Mouse (Mus musculus) neural tube, embryonic 14.5 days (tissue): ENCODE measurements at regions not wholly inside any gene's neighbourhood (a gene's known extent, or its start where the extent isn't known, plus 50 kb on each side); places are given as distances from the start of the nearest gene placed in this dataset.

Experiments used
- ATAC-seq: fragments of 200-750 bp; cut with Nextera tagmentation; 2 replicates; pipeline ENCODE4 v1.8.0; 2017; ENCODE audit warnings: low read depth, mild to moderate bottlenecking, moderate TSS enrichment, moderate library complexity
- H3K27ac ChIP-seq: fragments of 300-500 bp; sonication (generic); 2 replicates; pipeline ENCODE4 v1.5.1; 2014; ENCODE audit warnings: low read depth, mild to moderate bottlenecking, control low read depth, low read length, moderate library complexity, mixed read lengths
- H3K27me3 ChIP-seq: fragments of 300-500 bp; sonication (generic); 2 replicates; pipeline ENCODE4 v1.6.1; 2014; ENCODE audit warnings: low read length; ENCODE audit not compliant: control insufficient read depth, insufficient read depth
- H3K36me3 ChIP-seq: fragments of 300-500 bp; sonication (generic); 2 replicates; pipeline ENCODE4 v1.6.1; 2014; ENCODE audit warnings: low read length, mixed read lengths; ENCODE audit not compliant: control insufficient read depth, insufficient read depth
- H3K4me1 ChIP-seq: fragments of 300-500 bp; sonication (generic); 2 replicates; pipeline ENCODE4 v1.6.1; 2014; ENCODE audit warnings: low read length; ENCODE audit not compliant: control insufficient read depth, insufficient read depth
- H3K4me2 ChIP-seq: fragments of 300-500 bp; sonication (generic); 2 replicates; pipeline ENCODE4 v1.6.1; 2014; ENCODE audit warnings: mild to moderate bottlenecking, low read depth, low read length, control low read depth
- H3K4me3 ChIP-seq: fragments of 300-500 bp; sonication (generic); 2 replicates; pipeline ENCODE4 v1.5.1; 2014; ENCODE audit warnings: low read depth, low read length, control low read depth, mixed read lengths
- H3K9ac ChIP-seq: fragments of 300-500 bp; sonication (generic); replicated peaks from 2 replicates; pipeline ENCODE4 v1.6.1; 2014; ENCODE audit warnings: low read depth, mild to moderate bottlenecking, control low read depth, low read length, mixed read lengths
- H3K9me3 ChIP-seq: fragments of 300-500 bp; sonication (generic); 2 replicates; pipeline ENCODE4 v1.6.1; 2016; ENCODE audit warnings: low read length; ENCODE audit not compliant: control insufficient read depth
- WGBS: fragments of 180-500 bp; shearing (Covaris S2); extraction: QIAGEN DNeasy Blood & Tissue Kit; methylation state at CpG from one replicate; pipeline ENCODE4 v1.1.7; 2014; 5-methylcytosine and 5-hydroxymethylcytosine counted together

DNA sequence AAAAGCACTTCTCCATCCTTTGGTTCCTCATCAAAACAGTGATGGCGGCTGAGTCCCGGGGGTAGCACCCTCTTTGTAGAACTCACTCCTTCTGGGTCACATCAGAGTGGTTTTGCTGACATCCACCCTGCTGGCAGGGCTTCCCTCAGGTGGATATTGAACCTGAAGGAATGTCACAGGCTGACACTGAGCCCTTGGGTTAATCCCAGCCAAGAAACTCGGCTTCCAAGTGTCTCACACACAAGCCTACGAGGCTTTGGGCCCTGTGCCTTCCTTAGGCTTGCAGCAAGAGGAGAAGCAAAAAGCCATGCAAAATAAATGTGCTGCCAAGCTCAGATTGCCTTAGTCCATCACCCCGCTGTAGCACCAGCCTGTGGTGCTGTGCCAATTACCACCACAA lies 97.8 kb upstream of the Fut8 start:
- no peaks in the 10 kb centered on the region for H3K36me3 ChIP-seq
- H3K4me2 ChIP-seq, result no peak overlapping the region
- no peaks in the 10 kb centered on the region for H3K9me3 ChIP-seq
- H3K4me3 ChIP-seq, result no peak overlapping the region
- no peaks in the 10 kb centered on the region for H3K27me3 ChIP-seq
- ATAC-seq, result no peak
- H3K27ac ChIP-seq, result no peak overlapping the region
- H3K4me1 ChIP-seq, result no peaks in the 10 kb centered on the region
- 79% methylated on average over 5 of the region's 5 CpGs for WGBS
- H3K9ac ChIP-seq, result no peak overlapping the region

DNA sequence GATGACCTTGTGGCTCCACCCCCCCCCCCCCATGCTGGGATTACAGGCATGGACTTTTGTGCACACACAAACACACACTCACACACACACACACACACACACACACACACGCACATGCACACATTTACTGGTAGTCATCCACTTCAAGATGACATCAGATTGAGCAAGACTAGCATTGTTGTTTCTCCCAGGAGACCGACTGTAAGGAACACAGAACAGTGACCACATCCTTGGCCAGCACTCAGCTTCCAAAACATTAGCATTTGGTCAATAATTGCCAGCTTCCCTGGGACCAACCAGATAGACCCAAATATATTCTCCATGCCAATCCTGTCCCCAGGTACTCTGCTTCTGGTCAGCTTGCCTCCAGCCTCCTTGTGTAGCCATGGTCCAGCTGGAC lies 98.2 kb upstream of the Fut8 start:
- H3K27me3 ChIP-seq, result no peaks in the 10 kb centered on the region
- H3K4me1 ChIP-seq, result no peaks in the 10 kb centered on the region
- H3K9me3 ChIP-seq, result no peaks in the 10 kb centered on the region
- no peak for ATAC-seq
- H3K36me3 ChIP-seq, result no peaks in the 10 kb centered on the region
- no peak overlapping the region for H3K4me3 ChIP-seq
- no peak overlapping the region for H3K4me2 ChIP-seq
- 85% methylated on average over 2 of the region's 2 CpGs for WGBS
- no peak overlapping the region for H3K9ac ChIP-seq
- no peak overlapping the region for H3K27ac ChIP-seq

DNA sequence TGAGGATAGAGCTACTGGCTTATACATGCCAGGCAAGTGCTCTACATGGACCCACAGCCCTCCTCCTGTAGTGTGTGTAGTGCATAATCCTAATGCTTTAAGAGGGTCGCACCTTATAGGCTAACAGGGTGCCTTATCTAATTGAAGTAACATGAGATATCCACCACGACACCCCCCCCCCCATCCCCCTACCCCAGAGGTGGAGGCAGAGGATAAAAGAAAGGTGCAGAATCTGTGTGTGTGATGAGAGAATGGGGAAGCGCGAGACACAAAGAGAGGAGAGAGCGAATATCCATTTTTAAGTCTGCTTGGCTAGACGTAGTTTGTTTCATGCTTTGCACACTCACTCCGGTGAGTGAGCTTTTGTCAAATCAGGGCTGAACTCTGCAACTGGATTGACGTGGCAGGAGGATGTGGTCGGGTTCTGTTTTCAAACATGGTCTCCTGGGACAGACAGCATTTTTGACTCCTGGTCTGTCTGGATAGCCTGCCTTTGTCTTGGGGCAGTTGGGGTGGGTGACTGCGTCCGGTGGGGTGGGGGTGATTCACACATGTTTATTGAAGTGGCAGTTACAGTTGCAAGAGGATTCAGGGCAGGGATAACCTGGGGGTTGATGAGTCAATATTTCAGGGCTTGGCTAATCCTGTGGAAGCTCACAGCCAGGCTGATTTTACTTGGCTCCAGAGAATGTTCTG lies 99.3 kb upstream of the Fut8 start:
- Histone ChIP-seq H3K4me2 (no peak overlapping the region), H3K27me3 (no peaks in the 10 kb centered on the region), H3K9ac (no peak overlapping the region), H3K27ac (no peak overlapping the region), H3K9me3 (no peaks in the 10 kb centered on the region), H3K4me1 (no peaks in the 10 kb centered on the region), H3K4me3 (no peak overlapping the region), H3K36me3 (no peaks in the 10 kb centered on the region)
- WGBS, result 84% methylated on average over 11 of the region's 11 CpGs
- ATAC-seq, result no peak

DNA sequence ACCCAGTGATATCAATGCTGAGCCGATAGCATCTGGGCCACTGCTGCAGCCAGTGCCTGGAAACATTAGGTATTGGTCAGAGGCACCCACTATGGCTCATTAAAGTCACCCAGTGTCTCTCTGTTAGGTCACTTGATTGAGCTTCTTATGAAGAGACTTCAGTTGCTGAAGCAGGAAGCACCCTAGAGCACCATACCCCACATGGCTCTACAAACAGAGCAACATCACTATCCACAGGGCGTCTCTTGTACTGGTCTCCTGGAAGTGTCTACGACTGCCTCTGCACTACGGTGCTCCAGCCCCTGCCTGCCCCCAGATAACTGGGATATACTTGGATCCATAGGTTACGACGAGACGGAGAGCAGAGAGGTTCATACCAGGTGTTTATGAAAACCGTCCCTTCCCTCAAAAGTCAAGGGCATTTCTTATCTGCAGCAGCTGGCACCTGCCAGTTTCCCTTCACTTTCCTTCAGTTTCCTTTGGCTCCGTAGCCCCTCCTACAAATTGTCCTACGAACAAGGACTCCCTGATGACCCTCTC lies 100.6 kb upstream of the Fut8 start:
- H3K36me3 ChIP-seq, result no peaks in the 10 kb centered on the region
- H3K27ac ChIP-seq, result no peak overlapping the region
- H3K4me1 ChIP-seq, result no peaks in the 10 kb centered on the region
- H3K4me2 ChIP-seq, result no peak overlapping the region
- H3K4me3 ChIP-seq, result no peak overlapping the region
- no peaks in the 10 kb centered on the region for H3K9me3 ChIP-seq
- no peak for ATAC-seq
- H3K27me3 ChIP-seq, result no peaks in the 10 kb centered on the region
- no peak overlapping the region for H3K9ac ChIP-seq
- 89% methylated on average over 10 of the region's 10 CpGs for WGBS

DNA sequence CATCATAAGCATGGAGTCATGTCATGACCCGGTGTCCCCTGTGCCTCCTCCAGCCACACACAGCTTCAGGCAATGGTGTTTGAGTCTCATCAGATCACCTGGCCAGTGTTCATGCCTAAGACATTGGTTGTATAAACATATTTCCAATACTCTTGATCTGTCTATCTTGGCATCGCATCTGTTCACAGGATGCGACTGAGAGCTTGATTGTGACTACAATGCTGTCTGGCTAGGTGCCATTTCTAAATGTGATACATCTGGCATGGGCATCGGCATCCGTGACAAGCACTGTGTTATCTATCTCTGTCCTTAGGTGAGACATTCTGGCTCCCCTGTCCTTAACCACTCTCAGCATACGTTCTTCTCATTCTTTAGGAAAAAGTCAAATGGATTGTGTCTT lies 102.3 kb upstream of the Fut8 start:
- 94% methylated on average over 6 of the region's 6 CpGs for WGBS
- no peak overlapping the region for H3K4me3 ChIP-seq
- H3K9ac ChIP-seq, result no peak overlapping the region
- no peaks in the 10 kb centered on the region for H3K4me1 ChIP-seq
- H3K9me3 ChIP-seq, result no peaks in the 10 kb centered on the region
- no peaks in the 10 kb centered on the region for H3K27me3 ChIP-seq
- H3K27ac ChIP-seq, result no peak overlapping the region
- H3K36me3 ChIP-seq, result no peaks in the 10 kb centered on the region
- ATAC-seq, result no peak
- no peak overlapping the region for H3K4me2 ChIP-seq

DNA sequence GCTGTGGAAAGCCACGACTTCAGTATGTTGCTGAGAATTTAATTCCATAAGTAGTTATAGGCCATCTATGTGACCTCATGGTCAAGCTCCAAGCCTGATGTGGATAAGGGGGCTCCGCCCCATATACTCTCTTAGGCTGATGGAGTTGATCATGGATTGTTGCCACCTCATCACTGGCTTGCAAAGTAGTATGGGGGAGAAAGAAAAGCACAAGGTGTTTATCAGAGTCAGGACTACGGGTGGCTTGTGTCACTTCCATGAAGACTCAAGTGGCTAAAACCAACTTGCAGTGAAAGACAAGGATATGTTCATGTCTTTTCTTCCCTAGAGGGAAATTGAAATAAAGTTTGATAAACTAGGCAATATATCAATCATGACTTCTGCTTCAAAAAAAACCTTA lies 102.9 kb upstream of the Fut8 start:
- Histone ChIP-seq H3K4me2 (no peak overlapping the region), H3K9ac (no peak overlapping the region), H3K4me3 (no peak overlapping the region), H3K27me3 (no peaks in the 10 kb centered on the region), H3K36me3 (no peaks in the 10 kb centered on the region), H3K4me1 (no peaks in the 10 kb centered on the region), H3K9me3 (no peaks in the 10 kb centered on the region), H3K27ac (no peak overlapping the region)
- no peak for ATAC-seq
- 92% methylated on average over 3 of the region's 3 CpGs for WGBS

DNA sequence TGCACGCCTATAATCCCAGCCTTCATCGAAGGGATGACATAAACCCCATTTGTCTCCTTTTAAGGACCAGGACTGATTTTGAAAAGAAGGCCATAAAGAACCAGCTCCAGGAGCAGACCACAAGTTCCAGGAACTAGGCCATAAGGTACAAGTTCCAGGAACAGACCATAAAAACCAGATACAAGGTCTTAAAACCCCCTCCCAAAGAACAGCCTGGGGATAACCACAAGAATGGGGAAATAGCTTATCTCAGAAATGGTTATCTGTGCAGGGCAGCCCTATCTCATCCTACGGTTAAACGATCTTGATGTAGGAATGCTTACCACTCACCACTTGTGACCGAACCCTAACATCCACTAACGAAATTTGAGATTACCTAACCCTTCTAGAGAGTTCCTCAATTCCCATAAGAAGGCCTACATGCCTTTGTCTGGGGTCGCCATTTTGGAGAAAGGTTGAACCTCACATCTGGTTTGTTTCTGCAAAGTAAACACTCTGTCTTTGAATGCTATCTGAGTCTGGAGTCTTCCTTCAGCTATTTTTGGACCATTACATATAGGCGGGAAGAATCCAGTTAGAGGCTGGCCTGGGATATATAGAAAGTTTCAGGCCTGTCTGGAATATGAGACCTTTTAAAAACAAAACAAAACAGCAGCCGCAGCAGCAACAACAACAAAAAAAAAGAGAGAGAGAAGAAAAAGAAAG lies 103.5 kb upstream of the Fut8 start:
- H3K4me2 ChIP-seq, result no peak overlapping the region
- no peaks in the 10 kb centered on the region for H3K27me3 ChIP-seq
- no peaks in the 10 kb centered on the region for H3K4me1 ChIP-seq
- no peaks in the 10 kb centered on the region for H3K36me3 ChIP-seq
- 87% methylated on average over 9 of the region's 9 CpGs for WGBS
- H3K9ac ChIP-seq, result no peak overlapping the region
- no peaks in the 10 kb centered on the region for H3K9me3 ChIP-seq
- no peak for ATAC-seq
- no peak overlapping the region for H3K4me3 ChIP-seq
- no peak overlapping the region for H3K27ac ChIP-seq

DNA sequence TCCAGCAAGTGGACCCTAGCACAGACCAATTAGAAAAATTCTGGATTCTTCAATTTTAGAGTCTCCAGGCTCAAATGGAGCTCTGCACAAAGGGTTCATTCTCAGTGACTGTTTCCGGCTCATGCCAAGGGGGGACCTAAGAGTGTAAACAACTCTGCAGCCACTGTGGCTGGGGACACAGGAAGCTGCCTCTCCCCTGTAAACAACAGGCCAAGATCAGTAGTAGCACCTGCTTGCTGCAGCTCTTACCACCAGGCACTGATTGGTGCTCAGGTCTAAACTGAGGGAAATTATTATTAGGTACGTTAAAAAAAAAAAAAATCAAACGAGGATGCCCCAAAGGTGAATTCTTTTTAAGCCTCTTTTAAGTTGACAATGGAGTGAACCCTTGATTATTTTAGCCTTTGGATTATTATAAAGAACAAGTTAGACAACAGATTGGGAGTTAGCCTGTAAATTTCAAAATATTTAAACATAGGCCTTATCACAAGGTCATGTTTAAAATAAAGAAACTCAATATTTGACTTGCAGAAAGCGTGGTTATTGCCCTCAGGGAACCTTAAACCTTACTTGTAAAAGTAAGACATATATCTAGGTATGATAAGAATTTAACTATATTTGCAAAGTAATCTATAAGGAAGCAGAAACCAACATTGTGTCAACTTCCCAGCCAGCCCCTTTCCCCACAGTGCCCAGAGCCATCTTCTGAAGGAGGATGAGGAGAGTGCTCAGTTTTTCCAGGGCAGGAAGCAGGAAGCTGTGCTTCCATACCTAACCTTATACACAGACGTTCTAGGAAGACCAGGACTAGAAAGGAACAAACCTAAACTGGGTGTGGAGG lies 104.2 kb upstream of the Fut8 start:
- no peak for ATAC-seq

DNA sequence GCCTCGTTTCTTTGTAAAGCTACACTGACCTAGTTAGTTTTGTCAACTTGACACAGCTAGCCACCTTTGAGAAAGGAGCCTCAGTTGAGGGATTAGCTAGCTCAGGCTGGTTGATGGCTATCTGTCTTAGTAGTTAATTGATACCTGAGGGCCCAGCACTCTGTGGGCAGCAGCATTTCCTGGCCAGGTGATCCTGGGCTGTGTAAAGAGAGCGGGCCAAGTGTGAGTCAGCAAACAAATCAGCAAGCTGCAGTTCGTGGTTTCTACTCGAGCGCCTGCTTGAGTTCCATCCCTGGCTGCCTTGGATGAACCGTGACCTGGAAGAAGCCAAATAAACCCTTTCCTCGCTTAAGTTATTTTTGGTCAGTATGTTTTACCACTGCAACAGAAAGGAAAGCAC lies 106.6 kb upstream of the Fut8 start:
- Histone ChIP-seq H3K4me1 (no peaks in the 10 kb centered on the region), H3K27ac (no peak overlapping the region), H3K9ac (no peak overlapping the region), H3K9me3 (no peaks in the 10 kb centered on the region), H3K27me3 (no peaks in the 10 kb centered on the region), H3K4me3 (no peak overlapping the region), H3K4me2 (no peak overlapping the region), H3K36me3 (no peaks in the 10 kb centered on the region)
- no peak for ATAC-seq
- 82% methylated on average over 7 of the region's 7 CpGs for WGBS

More for the DNA sequence above, 104.2 kb upstream of the Fut8 start:
- H3K4me3 ChIP-seq, result no peak overlapping the region
- H3K27me3 ChIP-seq, result no peaks in the 10 kb centered on the region
- no peaks in the 10 kb centered on the region for H3K4me1 ChIP-seq
- no peaks in the 10 kb centered on the region for H3K36me3 ChIP-seq
- no peaks in the 10 kb centered on the region for H3K9me3 ChIP-seq
- WGBS, result 76% methylated on average over 5 of the region's 5 CpGs
- no peak overlapping the region for H3K27ac ChIP-seq
- no peak overlapping the region for H3K4me2 ChIP-seq
- H3K9ac ChIP-seq, result no peak overlapping the region
